Mouse (Mus musculus) urinary bladder, postnatal 14 days (tissue): ENCODE measurements around the gene Nt5m.

Experiments used
- DNase-seq: peaks from one replicate; pipeline ENCODE4 v3.0.0; 2021; ENCODE audit warnings: low spot score

Nt5m gene

DNA sequence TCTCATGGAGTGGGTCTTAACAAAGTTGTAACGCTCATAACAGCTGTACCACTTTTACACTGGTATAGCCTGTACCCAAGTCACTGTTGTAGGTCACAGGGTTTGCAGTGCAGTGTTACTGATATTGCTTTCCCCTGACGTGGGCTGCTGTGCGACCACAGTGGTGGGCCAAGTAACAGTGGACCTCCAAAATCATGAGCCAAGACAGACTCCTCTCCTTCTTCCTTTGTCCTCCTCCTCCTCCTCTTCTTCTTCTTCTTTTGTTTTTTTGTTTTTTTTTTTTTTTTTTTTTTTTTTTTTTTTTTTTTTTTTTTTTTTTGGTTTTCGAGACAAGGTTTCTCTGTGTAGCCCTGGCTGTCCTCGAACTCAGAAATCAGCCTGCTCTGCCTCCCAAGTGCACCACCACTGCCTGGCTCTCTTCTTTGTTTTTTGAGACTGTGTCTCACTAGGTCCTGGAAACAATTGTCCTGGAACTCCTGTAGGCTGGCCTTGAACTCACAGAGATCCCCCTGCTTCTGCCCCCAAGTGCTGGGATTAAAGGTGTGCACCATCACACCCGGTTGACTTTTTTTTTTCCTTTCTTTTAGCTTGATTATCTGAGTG, 67.4 kb downstream of the Nt5m start:
- DNase-seq, result no peak

DNA sequence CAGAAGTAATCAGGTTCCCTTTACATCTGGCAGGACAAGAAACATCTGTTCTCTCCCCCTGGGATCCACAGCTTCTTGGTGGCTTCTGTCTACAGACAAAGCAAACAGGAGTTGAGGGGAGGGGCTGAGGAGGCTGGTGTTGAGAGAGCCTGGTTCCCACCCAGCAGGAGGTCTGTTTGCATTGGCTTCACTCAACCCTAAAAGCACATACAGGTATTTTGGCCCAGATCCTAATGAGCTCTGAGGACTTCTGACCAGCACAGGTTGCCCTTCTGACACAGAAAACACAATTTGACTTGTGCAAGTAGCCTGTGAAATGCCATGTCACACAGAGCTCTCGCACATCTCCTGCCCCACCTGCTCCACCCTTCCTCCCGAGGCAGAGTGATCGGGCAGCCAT, 69.2 kb downstream of the Nt5m start:
- no peak for DNase-seq

DNA sequence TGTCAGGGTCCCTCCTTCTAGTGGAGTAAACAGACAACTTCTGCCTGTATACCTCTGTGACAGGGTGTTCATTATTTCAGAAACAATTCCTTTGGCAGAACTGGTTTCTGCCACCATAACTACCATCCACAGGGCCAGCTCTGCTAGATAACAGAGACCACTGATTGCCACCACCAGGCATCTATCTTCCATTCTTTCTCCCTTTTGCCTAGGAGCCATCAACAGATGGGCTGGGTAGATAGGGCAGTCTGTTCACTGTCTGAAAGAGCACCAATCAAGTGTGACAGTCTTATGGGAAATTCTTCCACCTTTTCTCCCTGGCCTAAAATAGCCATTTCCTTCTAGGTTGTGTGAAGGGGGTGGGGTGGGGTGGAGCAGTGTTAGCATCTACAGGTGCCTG, 71.3 kb downstream of the Nt5m start:
- DNase-seq, result no peak

DNA sequence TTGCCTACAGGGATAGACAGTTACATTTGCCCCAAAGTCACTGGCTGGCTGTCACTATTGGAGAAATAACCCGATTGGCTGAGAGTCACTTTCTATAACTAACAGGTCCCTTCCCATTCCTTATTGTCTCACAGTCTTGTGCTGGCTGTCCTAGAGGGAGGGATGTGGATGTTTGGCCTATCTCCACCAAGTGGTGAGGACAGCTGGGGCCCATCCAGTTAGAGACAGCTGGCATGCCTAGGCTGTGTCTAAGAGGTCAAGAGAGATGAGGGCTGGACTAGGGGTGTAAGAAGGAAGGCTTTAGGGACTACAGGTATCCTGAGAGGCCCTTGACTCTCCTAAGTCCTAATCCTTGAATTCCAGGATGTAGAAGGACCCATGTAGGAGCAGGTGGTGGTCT, 72.3 kb downstream of the Nt5m start:
- DNase-seq, result no peak

DNA sequence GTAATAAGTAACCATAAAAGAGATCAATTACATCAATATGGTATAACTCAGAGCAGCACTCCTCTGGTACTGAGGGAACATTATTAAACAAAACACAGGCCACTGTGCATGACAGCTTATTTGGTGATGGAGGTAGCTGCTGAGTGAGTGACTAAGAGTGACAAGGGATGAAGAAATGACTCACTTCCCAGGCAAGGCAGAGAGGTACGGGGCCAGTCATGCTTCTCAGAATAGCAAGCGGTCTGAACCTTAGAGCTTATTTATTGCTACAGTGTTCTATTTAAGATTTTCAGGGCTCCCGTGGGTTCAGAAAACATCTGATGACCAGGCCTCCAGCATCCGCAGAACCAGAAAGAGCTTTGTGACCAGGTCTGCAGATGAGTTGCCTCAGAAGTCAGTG, 74.5 kb downstream of the Nt5m start:
- no peak for DNase-seq

DNA sequence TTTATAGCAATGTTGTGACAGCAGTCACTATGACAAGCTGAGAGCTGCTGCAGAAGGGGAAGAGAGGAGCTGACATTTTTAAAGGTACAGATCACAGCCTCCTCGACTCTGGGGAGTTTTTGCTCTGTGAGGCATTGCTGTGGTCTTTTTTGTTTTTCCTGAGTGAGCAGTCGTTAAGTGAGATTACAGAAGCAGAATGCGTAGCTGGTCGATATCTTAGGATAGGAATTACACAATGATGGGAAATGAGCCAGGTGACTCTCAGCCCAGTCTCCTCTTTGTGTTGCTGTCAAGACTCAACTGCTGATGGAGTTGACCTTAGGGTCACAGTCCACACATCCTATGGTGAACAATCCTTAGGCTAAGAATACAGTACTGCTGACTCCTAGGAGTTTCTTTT, 78.8 kb downstream of the Nt5m start:
- DNase-seq, result no peak

DNA sequence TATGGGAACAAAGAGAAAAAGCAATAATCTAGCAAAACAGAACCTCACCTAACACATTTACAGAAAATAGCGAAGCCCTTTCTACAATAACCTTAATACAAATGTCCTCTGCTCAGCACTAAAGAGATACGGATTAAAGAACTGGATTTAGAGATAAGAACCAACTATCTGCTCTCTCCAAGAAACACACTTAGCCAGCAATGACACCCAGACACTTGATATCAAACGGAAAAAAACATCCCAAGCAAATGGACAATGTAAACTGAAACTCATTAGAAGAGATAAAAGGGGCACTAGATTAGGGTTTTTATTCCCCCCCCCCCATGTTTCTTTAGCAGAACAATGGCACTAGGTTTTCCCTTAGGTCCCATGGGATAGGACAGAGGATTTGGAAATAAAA, 80.2 kb downstream of the Nt5m start:
- no peak for DNase-seq

DNA sequence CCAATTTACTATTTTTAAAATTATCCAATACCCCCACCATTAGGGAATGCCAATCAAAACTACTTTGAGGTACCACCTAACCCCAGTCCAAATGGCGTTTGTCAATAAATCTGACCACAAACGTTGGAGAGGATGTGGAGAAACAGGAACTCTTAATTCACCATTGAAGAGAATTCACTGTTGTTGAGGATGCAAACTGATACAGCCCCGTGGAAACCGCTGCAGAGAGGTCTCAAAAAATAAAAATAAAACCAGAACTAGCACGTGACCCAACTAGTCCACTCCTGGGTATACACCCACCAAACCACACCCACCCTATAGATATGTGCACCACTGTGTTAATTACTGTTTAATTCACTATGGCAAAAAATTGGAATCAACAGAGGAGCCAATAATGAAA, 81.1 kb downstream of the Nt5m start:
- no peak for DNase-seq

DNA sequence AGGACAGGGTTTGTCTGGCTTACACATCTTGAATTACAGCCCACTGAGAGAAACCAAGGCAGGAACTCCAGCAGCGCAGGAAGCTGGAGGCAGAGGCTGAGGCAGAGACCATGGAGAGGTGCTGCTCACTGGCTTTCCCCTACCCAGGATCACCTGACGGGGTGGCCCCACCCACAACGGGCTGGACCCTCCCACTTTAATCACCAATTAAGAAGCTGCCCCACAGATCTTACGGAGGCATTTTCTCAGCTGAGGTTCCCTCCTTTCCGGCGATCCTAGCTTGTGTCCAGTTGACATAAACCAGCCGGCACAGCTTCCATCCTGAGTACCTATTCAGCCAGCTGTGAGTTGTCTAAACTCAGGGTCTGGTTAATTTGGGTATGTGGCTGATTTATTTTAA, 82.0 kb downstream of the Nt5m start:
- DNase-seq, result peak; percentile 49

DNA sequence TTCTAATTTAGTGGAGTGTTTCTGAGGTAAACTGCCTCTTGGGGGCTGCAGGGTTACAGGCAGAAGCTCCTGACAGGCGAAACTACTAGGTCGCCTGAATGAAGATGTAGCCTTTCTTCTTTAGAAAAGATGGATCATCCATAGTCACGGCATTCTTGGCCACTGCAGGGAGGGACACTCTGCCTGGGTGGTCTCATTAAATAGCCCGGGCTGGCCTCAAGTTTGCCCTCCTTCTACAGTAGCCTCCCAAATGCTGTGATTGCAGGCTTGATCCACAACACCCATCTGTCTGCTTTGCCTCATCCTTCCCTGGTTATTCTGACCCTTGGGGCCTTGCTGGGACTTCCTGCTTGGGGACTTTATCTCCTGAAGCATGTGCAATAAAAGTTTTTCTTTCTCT, 90.8 kb downstream of the Nt5m start:
- DNase-seq, result no peak
